Mouse (Mus musculus): ENCODE data around the gene A630023A22Rik. TPM values are rescaled to one million over a fixed set of nuclear protein-coding genes. Genes with fewer than 3 reads are reported as not detected.

The A630023A22Rik gene
- total and polyA plus RNA-seq, 2 experiments from 2014 or later, result 2.2 TPM; not detected in 1

- Histone ChIP-seq H3K36me3 (ENCODE audit: insufficient read depth, low read length) (no peaks in the 10 kb centered on the region), H3K27me3 (ENCODE audit: insufficient read depth, low read length) (no peaks in the 10 kb centered on the region), H3K4me2 (ENCODE audit: low read depth, low read length) (no peak overlapping the region), H3K27ac (no peak overlapping the region), H3K9ac (replicated peaks; ENCODE audit: low read length) (no peak overlapping the region), H3K4me3 (ENCODE audit: low read length) (no peak overlapping the region), H3K4me1 (ENCODE audit: insufficient read depth, low read length) (no peaks in the 10 kb centered on the region), H3K9me3 (ENCODE audit: low read length) (no peaks in the 10 kb centered on the region)
- 90% methylated on average over 8 of the region's 8 CpGs for WGBS
- DNase-seq (ENCODE audit: low spot score) (no peak), ATAC-seq (no peak)
- TF ChIP-seq CTCF (IDR thresholded peaks at IDR 0.05; ENCODE audit: low read depth), result no peak
These were observed 68.5 kb downstream of the A630023A22Rik start for GRCm38 (mm10) chr14:34033841-34034610.

DNA sequence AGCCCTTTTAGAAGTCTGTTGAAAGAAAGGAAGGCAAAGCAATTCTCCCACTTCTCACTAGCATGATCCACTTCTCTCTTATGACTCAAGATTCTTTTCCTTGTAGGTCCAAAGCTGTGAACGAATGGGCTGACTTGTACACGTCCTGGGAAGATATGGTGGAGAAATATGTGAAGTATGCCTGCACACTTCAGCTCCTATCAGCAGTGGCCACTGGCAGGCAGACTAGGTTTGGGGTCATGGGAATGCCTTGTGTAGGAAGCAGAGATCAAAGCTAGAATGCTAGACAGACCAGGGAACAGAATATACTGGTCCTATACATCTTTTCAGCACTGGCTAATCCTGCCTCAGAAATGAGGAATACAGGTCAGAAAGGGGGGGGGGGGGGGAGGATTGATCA is 75.8 kb downstream of the A630023A22Rik start:
- no peaks in the 10 kb centered on the region for H3K36me3 ChIP-seq (ENCODE audit: insufficient read depth, low read length)
- no peak overlapping the region for H3K9ac ChIP-seq (replicated peaks; ENCODE audit: low read length)
- H3K4me1 ChIP-seq (ENCODE audit: insufficient read depth, low read length), result no peaks in the 10 kb centered on the region
- no peak for TF ChIP-seq CTCF (IDR thresholded peaks at IDR 0.05; ENCODE audit: low read depth)
- H3K4me2 ChIP-seq (ENCODE audit: low read depth, low read length), result no peak overlapping the region
- no peaks in the 10 kb centered on the region for H3K27me3 ChIP-seq (ENCODE audit: insufficient read depth, low read length)
- DNase-seq (ENCODE audit: low spot score) (no peak), ATAC-seq (no peak)
- H3K4me3 ChIP-seq (ENCODE audit: low read length), result no peak overlapping the region
- WGBS, result 79% methylated on average over 2 of the region's 2 CpGs
- H3K9me3 ChIP-seq (ENCODE audit: low read length), result no peaks in the 10 kb centered on the region
- no peak overlapping the region for H3K27ac ChIP-seq

DNA sequence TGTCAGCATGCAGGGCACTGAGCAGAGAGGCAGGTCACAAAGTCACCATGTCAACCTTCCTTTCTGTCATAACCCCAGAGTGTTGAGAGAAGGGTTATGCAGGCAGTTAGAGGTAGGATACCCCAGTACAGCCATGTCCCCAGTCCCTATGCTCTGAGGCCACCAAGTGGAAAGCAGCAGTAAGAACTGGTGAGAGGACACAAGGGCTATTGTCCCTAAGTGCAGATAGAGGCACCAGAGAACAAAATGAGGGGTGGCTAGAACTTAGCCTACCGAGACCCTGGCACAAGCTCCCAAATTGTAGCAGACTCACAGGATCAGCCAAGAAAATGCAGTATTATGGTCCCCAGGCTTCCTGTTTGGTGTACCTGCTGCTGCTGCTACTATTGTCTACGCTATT is 85.6 kb downstream of the A630023A22Rik start:
- H3K4me3 ChIP-seq (ENCODE audit: low read length), result no peak overlapping the region
- no peaks in the 10 kb centered on the region for H3K27me3 ChIP-seq (ENCODE audit: insufficient read depth, low read length)
- WGBS, result 88% methylated on average over 2 of the region's 2 CpGs

GRCm38 (mm10) chr14:34016381-34016780 is 86.2 kb downstream of the A630023A22Rik start, which contains the start of gene Gm5460:
Gene Gm5460 (plus strand): TSS chr14:34016758.
- no peak within 1 kb of the TSS for H3K4me2 ChIP-seq (ENCODE audit: low read depth, low read length)
- no peaks in the 10 kb centered on the region for H3K4me1 ChIP-seq (ENCODE audit: insufficient read depth, low read length)
- DNase-seq (ENCODE audit: low spot score) (no peak), ATAC-seq (no peak)
- TF ChIP-seq CTCF (IDR thresholded peaks at IDR 0.05; ENCODE audit: low read depth), result no peak
- 92% methylated on average over 4 of the region's 4 CpGs for WGBS
- H3K4me3 ChIP-seq (ENCODE audit: low read length), result no peak within 1 kb of the TSS
- H3K36me3 ChIP-seq (ENCODE audit: insufficient read depth, low read length), result no peaks in the 10 kb centered on the region
- no peak within 1 kb of the TSS for H3K9ac ChIP-seq (replicated peaks; ENCODE audit: low read length)
- H3K9me3 ChIP-seq (ENCODE audit: low read length), result no peaks in the 10 kb centered on the region
- H3K27ac ChIP-seq, result no peak within 1 kb of the TSS
- no peaks in the 10 kb centered on the region for H3K27me3 ChIP-seq (ENCODE audit: insufficient read depth, low read length)

More for the DNA sequence above, 85.6 kb downstream of the A630023A22Rik start:
- Histone ChIP-seq H3K9ac (replicated peaks; ENCODE audit: low read length) (no peak overlapping the region), H3K36me3 (ENCODE audit: insufficient read depth, low read length) (no peaks in the 10 kb centered on the region), H3K4me1 (ENCODE audit: insufficient read depth, low read length) (no peaks in the 10 kb centered on the region), H3K27ac (no peak overlapping the region), H3K4me2 (ENCODE audit: low read depth, low read length) (no peak overlapping the region), H3K9me3 (ENCODE audit: low read length) (no peaks in the 10 kb centered on the region)
- TF ChIP-seq CTCF (IDR thresholded peaks at IDR 0.05; ENCODE audit: low read depth), result no peak
- DNase-seq (ENCODE audit: low spot score), result no peak
- ATAC-seq, result no peak

DNA sequence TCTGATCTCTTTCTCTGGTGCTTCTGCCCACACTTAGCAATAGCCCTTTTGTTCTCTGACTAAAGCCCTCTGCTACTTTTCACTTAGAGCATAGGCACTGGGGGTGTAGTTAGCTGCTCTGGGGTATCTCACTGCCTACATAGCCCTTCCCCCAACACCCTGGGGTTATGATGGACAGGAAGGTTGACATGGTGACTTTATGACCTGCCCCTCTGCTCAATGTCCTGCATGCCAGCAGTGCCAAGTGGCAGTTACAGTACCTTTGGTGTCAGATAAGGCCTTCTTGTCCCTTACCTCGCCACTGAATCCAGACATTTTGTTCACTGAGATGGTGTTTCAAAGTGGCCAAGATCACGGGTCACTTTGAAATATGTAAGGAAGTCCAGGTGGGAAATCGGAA is 87.5 kb downstream of the A630023A22Rik start, which contains the start of gene Gm30083:
TSS of gene Gm30083 (minus strand) at position 120 of the 400 bp plus-strand sequence.
- Histone ChIP-seq H3K36me3 (ENCODE audit: insufficient read depth, low read length) (no peaks in the 10 kb centered on the region), H3K4me2 (ENCODE audit: low read depth, low read length) (no peak within 1 kb of the TSS), H3K27me3 (ENCODE audit: insufficient read depth, low read length) (no peaks in the 10 kb centered on the region), H3K27ac (no peak within 1 kb of the TSS), H3K9ac (replicated peaks; ENCODE audit: low read length) (no peak within 1 kb of the TSS), H3K4me1 (ENCODE audit: insufficient read depth, low read length) (no peaks in the 10 kb centered on the region), H3K4me3 (ENCODE audit: low read length) (no peak within 1 kb of the TSS), H3K9me3 (ENCODE audit: low read length) (no peaks in the 10 kb centered on the region)
- no peak for DNase-seq (ENCODE audit: low spot score)
- ATAC-seq, result no peak
- TF ChIP-seq CTCF (IDR thresholded peaks at IDR 0.05; ENCODE audit: low read depth), result no peak
- WGBS, result 91% methylated on average over 3 of the region's 3 CpGs

GRCm38 (mm10) chr14:34002358-34002757 is 100.2 kb downstream of the A630023A22Rik start:
- Histone ChIP-seq H3K9ac (replicated peaks; ENCODE audit: low read length) (no peak overlapping the region), H3K4me2 (ENCODE audit: low read depth, low read length) (no peak overlapping the region), H3K4me1 (ENCODE audit: insufficient read depth, low read length) (no peaks in the 10 kb centered on the region), H3K9me3 (ENCODE audit: low read length) (no peaks in the 10 kb centered on the region), H3K27ac (no peak overlapping the region), H3K4me3 (ENCODE audit: low read length) (no peak overlapping the region), H3K36me3 (ENCODE audit: insufficient read depth, low read length) (no peaks in the 10 kb centered on the region), H3K27me3 (ENCODE audit: insufficient read depth, low read length) (no peaks in the 10 kb centered on the region)
- TF ChIP-seq CTCF (IDR thresholded peaks at IDR 0.05; ENCODE audit: low read depth), result no peak
- ATAC-seq, result no peak
- WGBS, result 94% methylated on average over 5 of the region's 5 CpGs
- DNase-seq (ENCODE audit: low spot score), result no peak

GRCm38 (mm10) chr14:34001445-34001844 is 101.1 kb downstream of the A630023A22Rik start:
- no peaks in the 10 kb centered on the region for H3K36me3 ChIP-seq (ENCODE audit: insufficient read depth, low read length)
- ATAC-seq, result no peak
- H3K27ac ChIP-seq, result no peak overlapping the region
- no peak overlapping the region for H3K4me3 ChIP-seq (ENCODE audit: low read length)
- H3K9ac ChIP-seq (replicated peaks; ENCODE audit: low read length), result no peak overlapping the region
- no peak for DNase-seq (ENCODE audit: low spot score)
- no peak for TF ChIP-seq CTCF (IDR thresholded peaks at IDR 0.05; ENCODE audit: low read depth)
- H3K4me2 ChIP-seq (ENCODE audit: low read depth, low read length), result no peak overlapping the region
- no peaks in the 10 kb centered on the region for H3K4me1 ChIP-seq (ENCODE audit: insufficient read depth, low read length)
- no peaks in the 10 kb centered on the region for H3K27me3 ChIP-seq (ENCODE audit: insufficient read depth, low read length)
- H3K9me3 ChIP-seq (ENCODE audit: low read length), result no peaks in the 10 kb centered on the region

Other genes starting within 250 kb of the A630023A22Rik start
- gene Gdf10, start 179.2 kb downstream of the A630023A22Rik start, total RNA-seq (2014; rRNA removed), result 31.0 and 32.9 TPM in 2 replicates
- 27.3 and 30.3 TPM in 2 replicates for gene Gdf10, start 179.2 kb downstream of the A630023A22Rik start, polyA plus RNA-seq (2015; fragmentation: Nextera tagmentation; extraction: Ambion mirVana)
- 0.37 and 0.40 TPM in 2 replicates for gene Gdf2, start 161.7 kb downstream of the A630023A22Rik start, total RNA-seq (2014; rRNA removed)
- 0.06 TPM in 1 of 2 replicates, not detected in the other for gene Gdf2, start 161.7 kb downstream of the A630023A22Rik start, polyA plus RNA-seq (2015; fragmentation: Nextera tagmentation; extraction: Ambion mirVana)
- 1.2 and 1.4 TPM in 2 replicates for gene Rbp3, start 148.8 kb downstream of the A630023A22Rik start, total RNA-seq (2014; rRNA removed)
- gene Rbp3, start 148.8 kb downstream of the A630023A22Rik start, polyA plus RNA-seq (2015; fragmentation: Nextera tagmentation; extraction: Ambion mirVana), result 0.58 and 0.71 TPM in 2 replicates
- gene Zfp488, start 124.0 kb downstream of the A630023A22Rik start, total RNA-seq (2014; rRNA removed), result 6.5 and 7.7 TPM in 2 replicates
- 1.9 TPM in 2 replicates for gene Zfp488, start 124.0 kb downstream of the A630023A22Rik start, polyA plus RNA-seq (2015; fragmentation: Nextera tagmentation; extraction: Ambion mirVana)
- gene Gm30083, start 87.6 kb downstream of the A630023A22Rik start, total RNA-seq (2014; rRNA removed), result not detected in 2 replicates
- gene Gm30083, start 87.6 kb downstream of the A630023A22Rik start, polyA plus RNA-seq (2015; fragmentation: Nextera tagmentation; extraction: Ambion mirVana), result not detected in 2 replicates
- not detected in 2 replicates for gene Gm5460, start 86.0 kb downstream of the A630023A22Rik start, total RNA-seq (2014; rRNA removed)
- not detected in 2 replicates for gene Gm5460, start 86.0 kb downstream of the A630023A22Rik start, polyA plus RNA-seq (2015; fragmentation: Nextera tagmentation; extraction: Ambion mirVana)
- gene Antxrl, start 50.0 kb downstream of the A630023A22Rik start, total RNA-seq (2014; rRNA removed), result not detected in 2 replicates
- not detected in 2 replicates for gene Antxrl, start 50.0 kb downstream of the A630023A22Rik start, polyA plus RNA-seq (2015; fragmentation: Nextera tagmentation; extraction: Ambion mirVana)
- 0.11 TPM in 1 of 2 replicates, not detected in the other for gene Anxa8, start 16.8 kb downstream of the A630023A22Rik start, total RNA-seq (2014; rRNA removed)
- gene Anxa8, start 16.8 kb downstream of the A630023A22Rik start, polyA plus RNA-seq (2015; fragmentation: Nextera tagmentation; extraction: Ambion mirVana), result 0.37 and 0.90 TPM in 2 replicates
- 0.21 and 0.25 TPM in 2 replicates for gene Npy4r, start 49.7 kb upstream of the A630023A22Rik start, total RNA-seq (2014; rRNA removed)
- gene Npy4r, start 49.7 kb upstream of the A630023A22Rik start, polyA plus RNA-seq (2015; fragmentation: Nextera tagmentation; extraction: Ambion mirVana), result 0.11 and 0.24 TPM in 2 replicates
- gene Gprin2, start 98.9 kb upstream of the A630023A22Rik start, total RNA-seq (2014; rRNA removed), result 31.7 and 33.6 TPM in 2 replicates
- 4.3 and 8.1 TPM in 2 replicates for gene Gprin2, start 98.9 kb upstream of the A630023A22Rik start, polyA plus RNA-seq (2015; fragmentation: Nextera tagmentation; extraction: Ambion mirVana)
- 0.63 and 2.1 TPM in 2 replicates for gene Syt15, start 116.8 kb upstream of the A630023A22Rik start, total RNA-seq (2014; rRNA removed)
- gene Syt15, start 116.8 kb upstream of the A630023A22Rik start, polyA plus RNA-seq (2015; fragmentation: Nextera tagmentation; extraction: Ambion mirVana), result 0.83 and 1.1 TPM in 2 replicates
- gene Shld2, start 207.7 kb upstream of the A630023A22Rik start, total RNA-seq (2014; rRNA removed), result 4.0 and 5.8 TPM in 2 replicates
- gene Shld2, start 207.7 kb upstream of the A630023A22Rik start, polyA plus RNA-seq (2015; fragmentation: Nextera tagmentation; extraction: Ambion mirVana), result 9.2 and 11.4 TPM in 2 replicates
- gene Glud1, start 208.0 kb upstream of the A630023A22Rik start, total RNA-seq (2014; rRNA removed), result 243 and 272 TPM in 2 replicates
- 143 and 153 TPM in 2 replicates for gene Glud1, start 208.0 kb upstream of the A630023A22Rik start, polyA plus RNA-seq (2015; fragmentation: Nextera tagmentation; extraction: Ambion mirVana)

Data from hindbrain, postnatal 0 days (tissue).